Mouse (Mus musculus): ENCODE measurements at regions not wholly inside any gene's neighbourhood (a gene's known extent, or its start where the extent isn't known, plus 50 kb on each side); places are given as distances from the start of the nearest gene placed in this dataset.

DNA sequence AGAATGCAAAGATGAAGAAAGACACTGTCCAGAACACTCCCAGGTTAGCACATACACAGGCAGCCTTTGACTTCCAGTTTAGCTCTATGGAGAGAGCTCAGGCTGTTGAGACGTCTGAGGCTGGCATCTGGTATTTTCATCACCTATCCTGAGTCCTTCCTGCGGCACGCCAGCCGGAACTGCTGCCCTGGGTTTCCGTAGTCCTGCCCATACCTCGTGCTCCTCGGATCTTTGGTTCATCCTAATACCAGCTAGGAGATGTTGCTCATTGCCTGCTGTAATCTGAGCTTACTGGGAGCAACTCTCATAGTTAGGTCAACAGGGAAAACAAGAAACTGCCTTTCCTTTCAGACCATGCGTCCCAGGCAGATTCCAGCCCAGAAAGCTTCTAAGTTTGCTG is 79.8 kb upstream of the Gas1 start:
- Histone ChIP-seq H3ac (ENCODE audit: control insufficient read depth, insufficient read length) (no peak overlapping the region), H3K4me3 (no peak overlapping the region)

DNA sequence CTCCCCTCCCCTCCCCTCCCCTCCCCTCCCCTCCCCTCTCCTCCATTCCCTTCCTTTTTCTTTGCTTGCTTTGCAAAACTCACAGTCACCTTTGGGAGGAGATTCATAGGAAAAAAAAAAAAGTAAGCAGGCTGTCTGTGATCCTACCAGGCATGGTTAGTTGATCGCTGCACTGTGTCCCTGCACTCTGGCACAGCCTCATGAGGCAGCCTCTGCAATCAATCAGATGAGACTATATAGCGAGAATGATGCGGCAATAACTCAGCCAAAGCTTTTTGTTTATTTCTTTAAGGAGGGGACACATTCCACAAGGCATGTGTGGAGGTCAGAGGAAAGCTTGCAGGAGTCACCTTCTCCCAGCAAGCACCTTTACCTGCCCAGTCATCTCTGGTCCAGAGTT is 80.7 kb upstream of the Gas1 start:
- Histone ChIP-seq H3K4me2 (ENCODE audit: low read depth) (no peak overlapping the region), H3ac (ENCODE audit: control insufficient read depth, insufficient read length) (no peak overlapping the region), H3K27me3 (ENCODE audit: control insufficient read depth, insufficient read depth, insufficient read length) (no peaks in the 10 kb centered on the region), H3K36me3 (ENCODE audit: control insufficient read depth, insufficient read depth) (no peaks in the 10 kb centered on the region), H3K79me2 (ENCODE audit: control insufficient read depth, insufficient read depth) (no peaks in the 10 kb centered on the region), H3K4me3 (no peak overlapping the region)
- no peak for TF ChIP-seq CEBPB (IDR thresholded peaks at IDR 0.05; ENCODE audit: insufficient read depth, poor library complexity, severe bottlenecking)
- no peak for TF ChIP-seq MAX (IDR thresholded peaks at IDR 0.05; ENCODE audit: low read depth)
- TF ChIP-seq POLR2AphosphoS2 (IDR thresholded peaks at IDR 0.05; ENCODE audit: insufficient read length, low read depth): no peak
- TF ChIP-seq MYOG (IDR thresholded peaks at IDR 0.05; ENCODE audit: control insufficient read depth in 1 of 3, insufficient read depth in 1 of 3, insufficient read length in 2 of 3, low read depth in 2 of 3): no peak
- TF ChIP-seq TCF3 (IDR thresholded peaks at IDR 0.05; ENCODE audit: insufficient read length, low read depth): no peak
- no peak for TF ChIP-seq REST (IDR thresholded peaks at IDR 0.05; ENCODE audit: insufficient read depth, insufficient read length)
- no peak for TF ChIP-seq SRF (IDR thresholded peaks at IDR 0.05; ENCODE audit: control insufficient read depth, insufficient read length, low read depth)
- TF ChIP-seq E2F4 (IDR thresholded peaks at IDR 0.05; ENCODE audit: insufficient read depth): no peak
- no peak for TF ChIP-seq MYOD1 (IDR thresholded peaks at IDR 0.05; ENCODE audit: control insufficient read depth in 1 of 3, insufficient read length in 2 of 3, low read depth in 2 of 3)
- no peak for TF ChIP-seq POLR2A (IDR thresholded peaks at IDR 0.05; ENCODE audit: insufficient read length, low read depth)
- no peak for TF ChIP-seq TCF12 (IDR thresholded peaks at IDR 0.05; ENCODE audit: insufficient read depth, poor library complexity, severe bottlenecking)
- TF ChIP-seq USF1 (IDR thresholded peaks at IDR 0.05; ENCODE audit: low read depth): no peak

More for the DNA sequence above, 79.8 kb upstream of the Gas1 start:
- H3K79me2 ChIP-seq (ENCODE audit: control insufficient read depth, insufficient read depth): no peaks in the 10 kb centered on the region
- H3K4me2 ChIP-seq (ENCODE audit: low read depth): no peak overlapping the region
- no peaks in the 10 kb centered on the region for H3K27me3 ChIP-seq (ENCODE audit: control insufficient read depth, insufficient read depth, insufficient read length)
- TF ChIP-seq MYOG (IDR thresholded peaks at IDR 0.05; ENCODE audit: control insufficient read depth in 1 of 3, insufficient read depth in 1 of 3, insufficient read length in 2 of 3, low read depth in 2 of 3) (no peak), POLR2A (IDR thresholded peaks at IDR 0.05; ENCODE audit: insufficient read length, low read depth) (no peak), E2F4 (IDR thresholded peaks at IDR 0.05; ENCODE audit: insufficient read depth) (no peak), SRF (IDR thresholded peaks at IDR 0.05; ENCODE audit: control insufficient read depth, insufficient read length, low read depth) (no peak), POLR2AphosphoS2 (IDR thresholded peaks at IDR 0.05; ENCODE audit: insufficient read length, low read depth) (no peak), MYOD1 (IDR thresholded peaks at IDR 0.05; ENCODE audit: control insufficient read depth in 1 of 3, insufficient read length in 2 of 3, low read depth in 2 of 3) (no peak), TCF3 (IDR thresholded peaks at IDR 0.05; ENCODE audit: insufficient read length, low read depth) (no peak), TCF12 (IDR thresholded peaks at IDR 0.05; ENCODE audit: insufficient read depth, poor library complexity, severe bottlenecking) (no peak)
- H3K36me3 ChIP-seq (ENCODE audit: control insufficient read depth, insufficient read depth): no peaks in the 10 kb centered on the region

DNA sequence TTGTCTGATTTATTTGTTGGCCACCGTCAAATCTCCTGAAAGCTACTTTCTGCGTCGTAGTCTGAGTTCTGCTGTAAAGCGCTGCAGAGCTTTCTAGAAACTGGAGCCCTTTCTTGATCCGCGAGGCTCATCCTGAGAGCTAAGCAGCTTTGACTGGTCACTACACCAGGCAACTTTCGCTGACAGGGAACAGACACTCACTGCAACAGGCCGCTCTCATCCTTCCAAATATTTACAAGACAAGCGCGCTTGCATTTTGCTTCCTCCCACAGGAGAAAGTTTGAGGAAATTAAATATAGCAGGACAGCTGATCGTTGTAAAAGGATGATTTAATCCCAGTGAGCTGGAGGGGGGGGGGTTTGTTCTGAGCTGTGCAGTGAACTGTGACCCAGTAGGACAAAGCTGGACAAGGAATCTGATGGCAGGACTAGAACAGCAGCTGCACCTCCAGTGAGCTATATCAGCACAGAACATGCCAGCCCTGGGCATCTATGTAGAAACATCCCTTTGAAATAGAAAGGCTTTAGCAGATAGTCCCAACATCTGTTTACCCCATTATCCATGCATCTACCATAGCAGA is 85.4 kb upstream of the Gas1 start:
- Histone ChIP-seq H3K27me3 (ENCODE audit: control insufficient read depth, insufficient read depth, insufficient read length) (no peaks in the 10 kb centered on the region), H3K4me3 (no peak overlapping the region), H3K36me3 (ENCODE audit: control insufficient read depth, insufficient read depth) (no peaks in the 10 kb centered on the region), H3K79me2 (ENCODE audit: control insufficient read depth, insufficient read depth) (no peaks in the 10 kb centered on the region), H3K4me2 (ENCODE audit: low read depth) (no peak overlapping the region), H3ac (ENCODE audit: control insufficient read depth, insufficient read length) (no peak overlapping the region)
- TF ChIP-seq MYOD1 (IDR thresholded peaks at IDR 0.05; ENCODE audit: control insufficient read depth in 1 of 3, insufficient read length in 2 of 3, low read depth in 2 of 3) (peak in 1 of 3 experiments; percentile 15), REST (IDR thresholded peaks at IDR 0.05; ENCODE audit: insufficient read depth, insufficient read length) (no peak)

DNA sequence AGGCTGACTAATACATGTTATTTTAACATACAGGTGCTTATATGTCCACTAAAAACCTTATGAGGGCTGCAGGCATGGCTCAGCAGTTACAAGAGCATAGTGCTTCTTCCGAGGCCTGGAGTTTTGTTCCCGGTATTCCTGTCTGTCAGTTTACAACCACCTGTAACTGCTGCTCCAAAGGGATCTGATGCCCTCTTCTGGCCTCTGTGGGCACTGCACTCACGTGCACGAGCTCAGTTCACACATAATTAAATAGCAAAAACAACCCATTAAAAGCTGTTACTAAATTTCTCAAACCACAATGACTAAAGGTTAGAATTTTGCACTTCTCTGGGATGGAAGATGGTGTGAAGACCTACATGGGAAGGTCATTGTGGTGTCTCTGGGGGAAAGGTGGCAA is 87.3 kb upstream of the Gas1 start:
- no peaks in the 10 kb centered on the region for H3K27me3 ChIP-seq (ENCODE audit: control insufficient read depth, insufficient read depth, insufficient read length)
- H3K36me3 ChIP-seq (ENCODE audit: control insufficient read depth, insufficient read depth): no peaks in the 10 kb centered on the region
- H3K4me2 ChIP-seq (ENCODE audit: low read depth): no peak overlapping the region
- TF ChIP-seq POLR2AphosphoS2 (IDR thresholded peaks at IDR 0.05; ENCODE audit: insufficient read length, low read depth): no peak
- TF ChIP-seq SRF (IDR thresholded peaks at IDR 0.05; ENCODE audit: control insufficient read depth, insufficient read length, low read depth): no peak
- no peak for TF ChIP-seq MAX (IDR thresholded peaks at IDR 0.05; ENCODE audit: low read depth)
- TF ChIP-seq REST (IDR thresholded peaks at IDR 0.05; ENCODE audit: insufficient read depth, insufficient read length): no peak
- no peak for TF ChIP-seq TCF12 (IDR thresholded peaks at IDR 0.05; ENCODE audit: insufficient read depth, poor library complexity, severe bottlenecking)
- no peak for TF ChIP-seq MYOG (IDR thresholded peaks at IDR 0.05; ENCODE audit: control insufficient read depth in 1 of 3, insufficient read depth in 1 of 3, insufficient read length in 2 of 3, low read depth in 2 of 3)
- no peak for TF ChIP-seq POLR2A (IDR thresholded peaks at IDR 0.05; ENCODE audit: insufficient read length, low read depth)
- no peak for TF ChIP-seq USF1 (IDR thresholded peaks at IDR 0.05; ENCODE audit: low read depth)
- no peak for TF ChIP-seq MYOD1 (IDR thresholded peaks at IDR 0.05; ENCODE audit: control insufficient read depth in 1 of 3, insufficient read length in 2 of 3, low read depth in 2 of 3)
- no peak for TF ChIP-seq E2F4 (IDR thresholded peaks at IDR 0.05; ENCODE audit: insufficient read depth)
- no peak for TF ChIP-seq CEBPB (IDR thresholded peaks at IDR 0.05; ENCODE audit: insufficient read depth, poor library complexity, severe bottlenecking)
- TF ChIP-seq TCF3 (IDR thresholded peaks at IDR 0.05; ENCODE audit: insufficient read length, low read depth): no peak
- H3K4me3 ChIP-seq: no peak overlapping the region
- no peaks in the 10 kb centered on the region for H3K79me2 ChIP-seq (ENCODE audit: control insufficient read depth, insufficient read depth)
- H3ac ChIP-seq (ENCODE audit: control insufficient read depth, insufficient read length): no peak overlapping the region

DNA sequence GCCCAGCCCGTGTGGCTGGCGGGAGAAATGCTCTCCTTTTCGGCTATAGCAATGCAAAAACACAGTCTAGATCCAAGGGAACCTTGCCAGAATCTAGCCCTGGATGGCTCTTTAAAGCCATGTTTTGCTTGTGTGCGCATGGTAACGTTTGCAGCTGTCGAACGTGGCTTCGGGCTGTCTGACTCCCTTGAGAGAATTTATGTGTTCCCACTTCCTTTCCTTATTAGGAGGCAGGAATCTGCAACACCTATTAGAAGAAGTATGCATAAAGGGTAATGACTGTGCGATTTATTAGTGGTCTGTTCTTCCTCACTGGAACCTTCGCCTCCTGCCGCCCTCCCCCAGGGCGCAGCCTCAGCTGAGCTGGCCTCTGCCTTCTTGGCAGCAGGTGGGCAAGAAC is 90.4 kb upstream of the Gas1 start:
- Histone ChIP-seq H3K79me2 (ENCODE audit: control insufficient read depth, insufficient read depth) (no peaks in the 10 kb centered on the region), H3K36me3 (ENCODE audit: control insufficient read depth, insufficient read depth) (no peaks in the 10 kb centered on the region), H3K4me2 (ENCODE audit: low read depth) (no peak overlapping the region), H3K4me3 (no peak overlapping the region), H3ac (ENCODE audit: control insufficient read depth, insufficient read length) (no peak overlapping the region), H3K27me3 (ENCODE audit: control insufficient read depth, insufficient read depth, insufficient read length) (no peaks in the 10 kb centered on the region)
- TF ChIP-seq SRF (IDR thresholded peaks at IDR 0.05; ENCODE audit: control insufficient read depth, insufficient read length, low read depth) (peak; percentile 76), E2F4 (IDR thresholded peaks at IDR 0.05; ENCODE audit: insufficient read depth) (no peak), USF1 (IDR thresholded peaks at IDR 0.05; ENCODE audit: low read depth) (no peak), MYOG (IDR thresholded peaks at IDR 0.05; ENCODE audit: control insufficient read depth in 1 of 3, insufficient read depth in 1 of 3, insufficient read length in 2 of 3, low read depth in 2 of 3) (peak in 1 of 3 experiments; percentile 59), MAX (IDR thresholded peaks at IDR 0.05; ENCODE audit: low read depth) (no peak), MYOD1 (IDR thresholded peaks at IDR 0.05; ENCODE audit: control insufficient read depth in 1 of 3, insufficient read length in 2 of 3, low read depth in 2 of 3) (peak in 2 of 3 experiments; percentile 75 to 79)

Measured in myocyte (in vitro differentiated cells).